Mouse (Mus musculus): ENCODE measurements around the gene P2rx3.

P2rx3 gene

DNA sequence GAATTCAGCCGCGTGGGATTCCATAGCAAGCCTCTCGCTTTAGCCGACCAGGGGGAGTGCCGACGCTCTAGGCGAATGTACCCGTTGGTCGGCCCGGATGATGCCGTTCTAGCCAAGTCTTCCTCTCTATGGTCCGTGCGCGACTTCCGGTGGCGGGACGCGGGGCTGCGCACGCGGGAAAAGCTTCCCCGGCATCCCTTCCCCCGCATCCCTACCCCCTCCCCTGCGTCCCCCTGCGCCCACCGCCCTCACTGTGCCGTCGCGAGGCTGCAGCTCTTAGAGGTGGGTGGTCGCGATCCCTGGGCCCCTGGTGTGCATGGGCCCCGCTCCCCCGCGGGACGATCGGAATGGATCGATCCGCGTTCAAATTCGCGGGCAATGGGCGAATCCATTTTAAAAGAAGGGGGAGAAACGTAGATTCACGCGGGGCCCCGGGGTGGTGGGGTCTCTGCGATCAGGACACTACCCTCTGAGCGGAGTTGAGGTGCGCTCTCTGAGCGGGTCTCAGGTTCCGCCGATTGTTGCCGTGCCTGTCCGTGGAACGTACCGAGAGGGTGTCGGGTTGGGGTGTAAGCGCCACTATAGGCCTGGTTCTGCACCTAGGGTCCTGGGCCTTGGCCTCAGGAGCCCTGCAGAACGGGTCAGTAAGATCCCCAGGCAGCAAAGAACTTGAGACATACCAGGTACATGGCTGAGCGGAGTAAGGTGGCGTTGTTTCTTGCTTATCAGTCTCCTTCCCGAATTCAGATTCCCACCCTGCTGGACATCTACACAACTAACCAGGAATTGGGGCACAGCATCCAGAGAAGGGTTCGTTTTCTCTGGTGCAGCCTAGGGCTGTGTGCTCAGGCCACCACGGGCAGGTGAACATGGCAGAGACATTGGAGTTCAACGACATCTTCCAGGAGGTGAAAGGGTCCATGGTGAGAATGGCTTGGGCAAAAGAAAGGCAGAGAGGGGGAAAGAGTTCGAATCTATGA lies at the start of gene P2rx3, which contains the start of gene Ssrp1:
Gene P2rx3, minus strand, starts transcription at position 416 of the 980 bp plus-strand sequence.
Gene Ssrp1, plus strand, starts transcription at position 188 of the 980 bp plus-strand sequence.
- DNase-seq (ENCODE audit: low spot score), result peak; percentile 93

DNA sequence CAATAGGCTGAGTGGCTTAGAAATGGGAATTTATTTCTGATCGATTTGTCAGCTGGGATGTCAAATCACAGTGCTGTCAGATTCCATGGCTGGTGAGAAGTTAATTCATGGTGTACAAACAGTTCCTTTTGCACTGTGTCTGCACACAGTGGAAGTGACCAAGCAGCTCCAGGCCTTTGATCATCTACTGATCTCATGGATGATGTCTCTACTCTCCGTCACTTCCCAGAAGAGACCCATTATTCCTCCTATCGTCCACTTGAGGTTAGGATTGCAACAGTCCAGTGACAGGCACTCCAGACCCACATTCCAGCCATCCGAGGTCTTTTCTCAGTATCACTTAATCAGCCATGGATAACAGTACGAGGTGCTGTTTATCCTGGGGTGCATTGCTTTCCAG lies 36.5 kb upstream of the P2rx3 start:
- no peak for DNase-seq (ENCODE audit: low spot score)

DNA sequence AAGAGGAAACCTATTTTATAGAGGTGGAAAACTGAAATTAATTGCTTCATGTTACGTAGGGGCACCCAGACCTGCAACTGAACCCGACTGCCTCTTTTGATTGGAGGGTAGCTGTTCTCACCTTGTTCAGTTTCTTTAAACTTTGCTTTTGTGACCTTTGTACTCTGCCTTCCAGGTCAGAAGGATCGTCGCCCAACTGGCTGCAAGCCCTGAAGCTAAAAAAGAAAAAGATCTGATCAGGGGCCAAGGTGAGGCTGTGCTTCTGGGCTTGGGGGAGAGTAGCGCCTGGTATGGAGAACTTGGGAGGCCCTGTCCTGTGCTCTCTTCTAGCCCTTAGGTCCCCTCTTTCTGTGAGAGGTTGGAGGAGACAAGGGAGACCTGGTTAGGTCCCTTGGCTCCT lies 34.7 kb upstream of the P2rx3 start:
- no peak for DNase-seq (ENCODE audit: low spot score)

GRCm38 (mm10) chr2:85070086-85070485 lies 32.8 kb upstream of the P2rx3 start:
- no peak for DNase-seq (ENCODE audit: low spot score)

- DNase-seq (ENCODE audit: low spot score), result no peak
These were observed 31.4 kb upstream of the P2rx3 start for GRCm38 (mm10) chr2:85068626-85069025.

DNA sequence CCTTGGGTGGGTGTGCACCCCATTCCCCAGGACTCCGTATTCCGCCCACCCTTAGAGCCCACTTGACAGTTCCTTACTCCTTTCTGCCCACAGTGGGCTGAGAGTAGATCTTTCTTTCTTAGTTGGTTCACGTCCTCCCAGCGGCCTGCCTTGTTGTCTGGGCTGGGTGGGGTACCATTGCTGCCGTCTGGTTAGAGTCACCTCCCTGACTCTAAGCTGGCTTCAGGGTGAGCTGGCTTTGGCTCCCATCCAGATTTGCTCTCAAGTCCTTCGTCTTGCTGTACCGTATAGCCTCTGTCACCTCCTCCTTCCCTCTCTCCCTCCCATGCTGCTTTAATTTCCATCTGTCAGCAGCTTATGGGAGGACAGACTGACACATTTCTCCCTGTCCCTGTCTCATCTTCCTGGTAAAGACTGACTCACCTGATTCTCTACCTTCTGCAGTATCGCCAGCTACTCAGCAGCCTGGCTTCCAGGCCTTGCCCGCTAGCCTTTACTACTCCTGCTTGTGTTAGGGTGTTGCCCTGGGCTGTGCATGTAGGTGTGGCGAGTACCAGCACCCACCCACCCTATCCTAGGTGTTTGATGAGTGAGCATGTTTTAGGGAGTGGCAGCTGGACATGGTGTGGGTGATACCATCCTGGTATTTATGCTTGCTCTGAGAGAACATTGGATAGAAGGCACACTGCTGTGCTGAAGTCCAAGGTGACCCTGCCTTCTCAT lies 30.8 kb upstream of the P2rx3 start:
- DNase-seq (ENCODE audit: low spot score), result no peak

DNA sequence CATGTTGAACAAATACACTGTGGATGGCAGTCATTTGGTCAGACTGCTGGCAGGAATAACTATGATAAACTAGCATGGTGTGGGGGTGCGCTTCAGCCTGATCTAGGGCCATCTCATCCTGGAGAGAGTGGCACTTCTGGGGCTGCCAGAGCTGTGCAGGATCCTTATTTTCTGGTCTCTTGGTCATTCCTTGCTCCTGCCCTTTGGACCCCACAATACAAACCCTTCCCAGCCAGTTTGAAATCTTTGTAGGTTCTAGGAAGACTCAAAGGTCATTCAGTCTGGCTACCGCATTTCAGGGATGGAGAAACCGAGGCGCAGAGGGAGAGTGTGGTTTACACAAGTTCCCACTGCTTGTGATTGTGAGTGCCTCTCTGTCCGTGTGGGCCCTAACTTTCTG lies 29.7 kb upstream of the P2rx3 start:
- no peak for DNase-seq (ENCODE audit: low spot score)

- DNase-seq (ENCODE audit: low spot score), result no peak
These were observed 28.0 kb upstream of the P2rx3 start for GRCm38 (mm10) chr2:85065141-85065875.

GRCm38 (mm10) chr2:85061107-85061541 lies 23.9 kb upstream of the P2rx3 start:
- DNase-seq (ENCODE audit: low spot score), result peak; percentile 93

DNA sequence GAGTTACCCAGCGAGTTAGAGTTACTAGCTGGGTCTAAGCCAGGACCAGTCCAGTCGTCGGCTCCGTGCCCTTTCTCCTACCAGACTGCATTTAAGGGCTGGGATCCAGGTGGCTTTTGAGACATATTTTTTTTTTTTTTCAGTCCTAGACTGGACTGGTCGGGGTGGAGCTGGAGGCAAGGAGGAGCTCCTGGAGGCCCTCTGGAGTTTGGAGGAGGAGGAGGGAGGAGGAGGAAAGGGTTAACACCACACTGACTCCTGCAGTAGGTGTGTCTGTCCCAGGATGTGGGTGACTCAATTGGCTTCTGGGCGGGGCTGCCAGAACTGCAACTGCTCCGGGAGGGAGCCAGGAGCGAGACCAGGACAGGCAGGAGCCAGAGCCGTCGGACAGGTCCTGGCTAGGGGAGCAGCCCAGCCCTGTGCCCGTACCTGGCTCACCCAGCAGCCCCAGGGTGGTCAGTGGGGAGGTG lies 23.4 kb upstream of the P2rx3 start:
- peak; percentile 99 for DNase-seq (ENCODE audit: low spot score)

DNA sequence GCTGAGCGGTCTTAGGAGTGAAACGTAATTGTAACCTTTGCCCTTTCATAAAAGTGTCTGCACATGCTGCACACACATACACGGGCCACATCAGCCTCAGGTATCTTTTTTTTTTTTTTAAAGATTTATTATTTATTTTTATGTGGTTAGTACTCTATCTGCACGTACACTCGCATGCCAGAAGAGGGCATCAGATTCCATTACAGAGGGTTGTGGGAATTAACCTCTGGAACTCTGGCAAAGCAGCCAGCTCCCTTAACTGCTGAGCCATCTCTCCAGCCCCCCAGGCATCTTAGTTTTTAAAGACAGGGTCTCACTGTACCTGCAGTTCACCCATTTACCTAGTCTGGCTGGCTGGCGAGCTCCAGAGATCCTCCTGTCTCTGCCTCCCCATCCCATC lies 22.4 kb upstream of the P2rx3 start:
- DNase-seq (ENCODE audit: low spot score), result peak; percentile 66

- no peak for DNase-seq (ENCODE audit: low spot score)
These were observed 19.4 kb upstream of the P2rx3 start for GRCm38 (mm10) chr2:85056711-85057110.

DNA sequence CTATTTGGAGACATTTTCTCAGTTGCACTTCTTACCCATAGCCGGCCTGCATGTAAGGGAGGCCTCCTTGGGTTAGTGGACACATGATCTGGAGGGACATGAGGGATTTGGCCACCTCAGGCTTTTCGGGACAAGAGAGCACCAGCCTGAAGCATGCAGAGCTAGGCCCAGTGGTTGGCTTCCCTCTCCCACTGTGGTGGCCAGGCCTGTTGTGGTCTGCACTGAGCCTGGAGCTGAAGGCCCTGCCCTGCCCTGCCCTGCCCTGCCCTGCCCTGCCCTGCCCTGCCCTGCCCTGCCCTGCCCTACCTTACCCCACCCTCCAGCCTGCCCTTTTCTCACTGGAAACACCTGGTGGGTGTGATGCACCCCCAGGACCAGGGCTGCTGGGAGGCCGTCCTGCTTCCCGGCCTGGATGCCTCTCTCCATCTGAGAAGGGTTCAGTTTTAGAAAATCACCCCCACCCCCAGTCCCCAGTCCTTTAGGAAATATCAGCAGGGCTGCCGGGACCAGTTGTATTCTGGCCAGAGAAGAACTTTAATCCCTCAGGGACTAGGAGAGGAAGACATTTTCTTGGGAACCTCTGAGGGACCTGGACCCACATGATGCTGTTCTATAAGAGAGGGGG lies 16.0 kb upstream of the P2rx3 start:
- no peak for DNase-seq (ENCODE audit: low spot score)

GRCm38 (mm10) chr2:85050746-85051145 lies 13.5 kb upstream of the P2rx3 start:
- peak; percentile 75 for DNase-seq (ENCODE audit: low spot score)

GRCm38 (mm10) chr2:85050001-85050634 lies 12.9 kb upstream of the P2rx3 start:
- peak; percentile 97 for DNase-seq (ENCODE audit: low spot score)

- DNase-seq (ENCODE audit: low spot score), result peak; percentile 74
These were observed 12.0 kb upstream of the P2rx3 start for GRCm38 (mm10) chr2:85049277-85049676.

GRCm38 (mm10) chr2:85048168-85048751 lies 11.0 kb upstream of the P2rx3 start:
- peak; percentile 73 for DNase-seq (ENCODE audit: low spot score)

- peak; percentile 99 for DNase-seq (ENCODE audit: low spot score)
These were observed 10.4 kb upstream of the P2rx3 start, which contains the start of gene Tnks1bp1 for GRCm38 (mm10) chr2:85047596-85048167. Gene Tnks1bp1 (plus strand): TSS chr2:85048022.

GRCm38 (mm10) chr2:85047081-85047480 lies 9.8 kb upstream of the P2rx3 start:
- DNase-seq (ENCODE audit: low spot score), result no peak

DNA sequence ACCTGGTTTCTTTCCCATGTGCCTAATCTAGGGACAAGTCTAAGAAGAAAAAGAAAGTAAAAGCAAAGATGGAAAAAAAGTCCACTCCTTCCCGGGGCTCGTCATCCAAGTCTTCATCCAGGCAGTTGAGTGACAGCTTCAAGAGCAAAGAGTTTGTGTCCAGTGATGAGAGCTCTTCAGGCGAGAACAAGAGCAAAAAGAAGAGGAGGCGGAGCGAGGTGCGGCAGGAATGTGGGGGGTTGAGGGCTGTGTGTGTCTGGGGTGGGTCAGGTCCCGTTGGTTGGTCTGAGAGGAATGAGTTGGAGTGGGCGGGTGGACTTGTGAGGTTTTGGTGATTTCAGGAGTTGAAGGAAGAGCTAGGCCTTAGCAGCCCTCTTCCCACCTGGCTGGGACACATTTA lies 9.0 kb upstream of the P2rx3 start:
- DNase-seq (ENCODE audit: low spot score), result no peak

Data from adipocyte (in vitro differentiated cells).